Mouse (Mus musculus): ENCODE results near the gene Scrn1.
A peak's percentile ranks its signal among the peaks of the same experiment; 100 is the strongest.

The Scrn1 gene

GRCm38 (mm10) chr6:54531048-54531481 lies 35.2 kb downstream of the Scrn1 start:
- DNase-seq (ENCODE audit: low spot score in 2 of 2), result no peak

- DNase-seq (ENCODE audit: low spot score in 2 of 2), result no peak
Observed at GRCm38 (mm10) chr6:54530182-54530581, 36.1 kb downstream of the Scrn1 start.

- DNase-seq (ENCODE audit: low spot score in 2 of 2), result no peak
Observed at GRCm38 (mm10) chr6:54528666-54529065, 37.6 kb downstream of the Scrn1 start.

- no peak for DNase-seq (ENCODE audit: low spot score in 2 of 2)
Observed at GRCm38 (mm10) chr6:54518758-54519157, 47.5 kb downstream of the Scrn1 start.

GRCm38 (mm10) chr6:54516512-54517134 lies 49.7 kb downstream of the Scrn1 start:
- no peak for DNase-seq (ENCODE audit: low spot score in 2 of 2)

- no peak for DNase-seq (ENCODE audit: low spot score in 2 of 2)
Observed at GRCm38 (mm10) chr6:54512256-54512655, 54.0 kb downstream of the Scrn1 start.

- peak in 1 of 2 experiments; percentile 39 for DNase-seq (ENCODE audit: low spot score in 2 of 2)
Observed at GRCm38 (mm10) chr6:54509264-54509663, 57.0 kb downstream of the Scrn1 start.

GRCm38 (mm10) chr6:54508256-54508793 lies 58.0 kb downstream of the Scrn1 start:
- DNase-seq (ENCODE audit: low spot score in 2 of 2), result no peak

GRCm38 (mm10) chr6:54507808-54508207 lies 58.5 kb downstream of the Scrn1 start:
- DNase-seq (ENCODE audit: low spot score in 2 of 2), result no peak

- DNase-seq (ENCODE audit: low spot score in 2 of 2), result peak in 1 of 2 experiments; percentile 55
Observed at GRCm38 (mm10) chr6:54507002-54507401, 59.3 kb downstream of the Scrn1 start.

- DNase-seq (ENCODE audit: low spot score in 2 of 2), result no peak
Observed at GRCm38 (mm10) chr6:54506318-54506717, 60.0 kb downstream of the Scrn1 start.

GRCm38 (mm10) chr6:54502661-54503115 lies 63.6 kb downstream of the Scrn1 start:
- no peak for DNase-seq (ENCODE audit: low spot score in 2 of 2)

- DNase-seq (ENCODE audit: low spot score in 2 of 2), result no peak
Observed at GRCm38 (mm10) chr6:54496214-54496613, 70.1 kb downstream of the Scrn1 start.

GRCm38 (mm10) chr6:54494612-54495398 lies 71.5 kb downstream of the Scrn1 start:
- no peak for DNase-seq (ENCODE audit: low spot score in 2 of 2)

- no peak for DNase-seq (ENCODE audit: low spot score in 2 of 2)
Observed at GRCm38 (mm10) chr6:54494097-54494496, 72.2 kb downstream of the Scrn1 start.

- no peak for DNase-seq (ENCODE audit: low spot score in 2 of 2)
Observed at GRCm38 (mm10) chr6:54491074-54491473, 75.2 kb downstream of the Scrn1 start.

- DNase-seq (ENCODE audit: low spot score in 2 of 2), result no peak
Observed at GRCm38 (mm10) chr6:54485973-54486569, 80.2 kb downstream of the Scrn1 start.

GRCm38 (mm10) chr6:54485435-54485901 lies 80.8 kb downstream of the Scrn1 start:
- DNase-seq (ENCODE audit: low spot score in 2 of 2), result no peak

GRCm38 (mm10) chr6:54485000-54485399 lies 81.3 kb downstream of the Scrn1 start:
- no peak for DNase-seq (ENCODE audit: low spot score in 2 of 2)

GRCm38 (mm10) chr6:54481390-54482112 lies 84.7 kb downstream of the Scrn1 start:
- no peak for DNase-seq (ENCODE audit: low spot score in 2 of 2)

GRCm38 (mm10) chr6:54478646-54479324 lies 87.5 kb downstream of the Scrn1 start:
- DNase-seq (ENCODE audit: low spot score in 2 of 2), result peak in 1 of 2 experiments; percentile 22
